Mouse (Mus musculus) CD4-positive helper T cell, adult 2 months (primary cell): ENCODE measurements around the gene Hspd1.
"Not testable (repeated sequence)": the region's sequence is repeated elsewhere in the genome, so short reads cannot be mapped to it uniquely, and the experiment has no call there.

Experiments
- DNase-seq: peaks from one replicate; pipeline ENCODE4 v3.0.0-alpha.2; 2012; ENCODE audit warnings: low read depth, missing footprints, low spot score

Gene Hspd1

GRCm38 (mm10) chr1:55087932-55088610, at the start of gene Hspd1, which contains the start of gene Hspe1:
Gene Hspd1, minus strand, starts transcription at chr1:55088243.
Gene Hspe1, plus strand, starts transcription at chr1:55088132.
- DNase-seq = peak; percentile 98

GRCm38 (mm10) chr1:55135846-55136245, 47.8 kb upstream of the Hspd1 start:
- no peak for DNase-seq

GRCm38 (mm10) chr1:55134301-55134700, 46.3 kb upstream of the Hspd1 start:
- DNase-seq = no peak

- DNase-seq = no peak
Observed at GRCm38 (mm10) chr1:55133173-55133572, 45.1 kb upstream of the Hspd1 start.

- no peak for DNase-seq
Observed at GRCm38 (mm10) chr1:55132308-55132707, 44.3 kb upstream of the Hspd1 start.

GRCm38 (mm10) chr1:55131424-55132014, 43.5 kb upstream of the Hspd1 start:
- DNase-seq = no peak

GRCm38 (mm10) chr1:55130943-55131401, 42.9 kb upstream of the Hspd1 start, which contains the start of gene Mob4:
Gene Mob4, plus strand, starts transcription at chr1:55131231.
- peak; percentile 96 for DNase-seq

GRCm38 (mm10) chr1:55130190-55130916, 42.3 kb upstream of the Hspd1 start:
- peak; percentile 12 for DNase-seq

GRCm38 (mm10) chr1:55129716-55130115, 41.7 kb upstream of the Hspd1 start:
- peak; percentile 8 for DNase-seq

GRCm38 (mm10) chr1:55124136-55124535, 36.1 kb upstream of the Hspd1 start:
- DNase-seq = not testable (repeated sequence)

- no peak for DNase-seq
Observed at GRCm38 (mm10) chr1:55123561-55123960, 35.5 kb upstream of the Hspd1 start.

GRCm38 (mm10) chr1:55123046-55123445, 35.0 kb upstream of the Hspd1 start:
- DNase-seq = no peak

- DNase-seq = no peak
Observed at GRCm38 (mm10) chr1:55109066-55109766, 21.2 kb upstream of the Hspd1 start.

GRCm38 (mm10) chr1:55108473-55108872, 20.4 kb upstream of the Hspd1 start:
- no peak for DNase-seq

GRCm38 (mm10) chr1:55107644-55108043, 19.6 kb upstream of the Hspd1 start:
- no peak for DNase-seq

- DNase-seq = no peak
Observed at GRCm38 (mm10) chr1:55106919-55107585, 19.0 kb upstream of the Hspd1 start.

- DNase-seq = no peak
Observed at GRCm38 (mm10) chr1:55092469-55092868, 4.4 kb upstream of the Hspd1 start.

GRCm38 (mm10) chr1:55092056-55092455, 4.0 kb upstream of the Hspd1 start:
- no peak for DNase-seq

- peak; percentile 37 for DNase-seq
Observed at GRCm38 (mm10) chr1:55089498-55090064, 1.5 kb upstream of the Hspd1 start.

- no peak for DNase-seq
Observed at GRCm38 (mm10) chr1:55088611-55089497, 811 bp upstream of the Hspd1 start.
